Mouse (Mus musculus): ENCODE data around the gene Tcf7l1. TPM values are rescaled to one million over a fixed set of nuclear protein-coding genes. Genes with fewer than 3 reads are reported as not detected.
A peak's percentile ranks its signal among the peaks of the same experiment; 100 is the strongest.

Tcf7l1 gene
- total RNA-seq, 2 experiments from 2014 or later: 3.4 to 3.6 TPM

- no peak for DNase-seq (ENCODE audit: extremely low spot score in 1 of 2, low spot score in 2 of 2)
- intact Hi-C loops (cut with DNase I): no loop called here
Observed at GRCm38 (mm10) chr6:72752824-72753223, 36.2 kb downstream of the Tcf7l1 start.

- DNase-seq (ENCODE audit: extremely low spot score in 1 of 2, low spot score in 2 of 2): no peak
- intact Hi-C loops (cut with DNase I): no loop called here
Observed at GRCm38 (mm10) chr6:72751210-72751609, 37.8 kb downstream of the Tcf7l1 start.

DNA sequence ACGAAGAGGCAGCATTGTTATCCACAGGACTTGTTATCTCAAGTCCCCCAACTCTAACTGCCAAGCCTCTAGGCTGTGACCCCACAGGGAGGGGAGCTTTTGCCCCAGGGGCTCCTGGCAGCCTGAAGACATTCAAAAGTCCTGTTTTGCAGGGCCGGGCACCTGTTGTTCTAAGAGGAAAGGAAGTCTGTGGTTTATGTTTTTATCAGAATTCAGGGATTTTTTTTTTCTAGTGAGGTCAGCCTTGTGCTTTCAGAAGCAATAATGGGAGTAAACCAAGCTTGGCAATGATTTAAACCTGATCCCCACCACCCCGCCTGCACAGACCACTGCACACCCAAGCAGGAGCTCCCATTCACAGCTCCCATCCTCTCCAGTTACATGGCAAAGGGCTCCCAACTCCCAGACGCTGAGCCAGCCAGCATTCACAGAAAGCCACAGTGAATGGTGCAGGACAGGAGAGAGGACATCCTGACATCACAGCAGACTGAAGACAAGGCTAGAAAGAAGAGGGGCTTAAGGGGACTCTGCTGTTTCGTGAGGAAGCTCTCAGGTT lies 40.1 kb downstream of the Tcf7l1 start:
- intact Hi-C loops (cut with DNase I): no loop called here
- no peak for DNase-seq (ENCODE audit: extremely low spot score in 1 of 2, low spot score in 2 of 2)

DNA sequence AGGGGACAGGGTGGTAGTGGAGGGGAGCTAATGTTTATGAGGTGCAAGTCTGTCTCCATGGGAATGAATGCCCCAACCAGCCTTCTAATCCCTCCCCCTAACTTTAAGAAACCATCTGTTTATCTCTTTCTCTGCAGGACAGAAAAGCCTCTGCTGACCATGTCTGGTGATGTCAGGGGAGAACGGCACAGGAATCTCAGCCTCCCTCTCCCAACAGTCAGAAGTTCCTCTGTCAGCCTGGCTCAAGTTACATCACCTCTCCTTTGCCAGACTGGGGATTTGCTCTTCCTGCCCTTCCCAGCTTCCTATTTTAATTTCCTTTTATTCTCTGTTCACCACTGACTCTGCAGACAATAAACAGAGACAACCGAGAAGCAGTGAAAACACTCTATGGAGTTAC lies 40.6 kb downstream of the Tcf7l1 start:
- intact Hi-C loops (cut with DNase I): no loop called here
- no peak for DNase-seq (ENCODE audit: extremely low spot score in 1 of 2, low spot score in 2 of 2)

GRCm38 (mm10) chr6:72747814-72748213 lies 41.2 kb downstream of the Tcf7l1 start:
- intact Hi-C loops (cut with DNase I): no loop called here
- no peak for DNase-seq (ENCODE audit: extremely low spot score in 1 of 2, low spot score in 2 of 2)

- intact Hi-C loops (cut with DNase I): no loop called here
- DNase-seq (ENCODE audit: extremely low spot score in 1 of 2, low spot score in 2 of 2): no peak
Observed at GRCm38 (mm10) chr6:72747156-72747555, 41.9 kb downstream of the Tcf7l1 start.

GRCm38 (mm10) chr6:72745781-72746180 lies 43.3 kb downstream of the Tcf7l1 start:
- intact Hi-C loops (cut with DNase I): no loop called here
- DNase-seq (ENCODE audit: extremely low spot score in 1 of 2, low spot score in 2 of 2): no peak

DNA sequence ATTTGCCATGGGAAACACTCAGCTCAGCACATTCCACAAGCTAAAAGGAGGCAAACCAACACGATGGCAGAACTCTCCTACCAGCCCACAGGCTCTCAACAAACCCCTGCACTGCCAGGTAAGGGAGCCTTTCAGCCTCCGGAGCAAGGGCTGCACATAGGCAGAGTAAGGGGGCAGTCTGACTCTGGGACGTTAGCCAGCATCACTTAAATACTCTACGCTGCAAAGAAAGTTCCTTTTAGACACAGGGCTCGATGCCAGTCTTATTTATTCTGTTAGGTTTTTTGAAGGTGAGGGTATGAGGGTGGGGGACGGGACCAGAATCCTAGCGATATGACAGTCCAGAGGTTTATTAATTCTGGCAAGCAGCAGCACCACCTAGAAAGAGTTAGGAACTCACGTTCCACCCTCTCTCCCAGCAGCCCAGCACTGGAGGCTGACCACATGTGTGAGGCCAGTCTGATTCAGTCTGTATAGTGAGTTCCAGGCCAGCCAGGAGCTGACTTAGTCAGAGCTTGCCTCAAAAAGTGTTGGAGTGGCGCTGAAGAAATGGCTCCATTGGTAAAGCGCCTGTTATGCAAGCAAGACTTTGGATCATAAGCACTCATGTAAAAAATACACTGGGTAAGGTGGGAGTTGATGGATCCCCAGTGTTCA lies 44.8 kb downstream of the Tcf7l1 start:
- no peak for DNase-seq (ENCODE audit: extremely low spot score in 1 of 2, low spot score in 2 of 2)
- intact Hi-C loops (cut with DNase I): no loop called here

DNA sequence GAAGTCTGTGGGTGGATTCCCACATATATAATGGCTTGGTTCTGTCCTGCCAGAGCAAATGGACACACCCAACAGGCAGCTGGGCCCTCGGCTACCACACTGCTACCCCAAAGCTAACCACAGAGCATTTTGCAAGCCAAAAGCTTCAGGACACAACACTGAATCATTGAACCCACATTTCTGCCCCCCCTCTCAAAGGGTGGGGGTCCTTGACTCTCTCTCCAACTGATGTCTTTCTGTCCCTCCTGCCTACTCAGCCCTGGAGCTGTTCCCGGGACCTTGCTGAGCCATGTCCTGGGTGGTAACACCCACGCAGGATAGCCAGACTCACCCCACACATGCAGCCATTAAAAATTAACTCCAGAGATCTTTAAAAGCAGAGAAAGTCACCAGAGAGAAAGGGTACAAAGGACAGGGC lies 45.4 kb downstream of the Tcf7l1 start:
- no peak for DNase-seq (ENCODE audit: extremely low spot score in 1 of 2, low spot score in 2 of 2)
- intact Hi-C loops (cut with DNase I): no loop called here

DNA sequence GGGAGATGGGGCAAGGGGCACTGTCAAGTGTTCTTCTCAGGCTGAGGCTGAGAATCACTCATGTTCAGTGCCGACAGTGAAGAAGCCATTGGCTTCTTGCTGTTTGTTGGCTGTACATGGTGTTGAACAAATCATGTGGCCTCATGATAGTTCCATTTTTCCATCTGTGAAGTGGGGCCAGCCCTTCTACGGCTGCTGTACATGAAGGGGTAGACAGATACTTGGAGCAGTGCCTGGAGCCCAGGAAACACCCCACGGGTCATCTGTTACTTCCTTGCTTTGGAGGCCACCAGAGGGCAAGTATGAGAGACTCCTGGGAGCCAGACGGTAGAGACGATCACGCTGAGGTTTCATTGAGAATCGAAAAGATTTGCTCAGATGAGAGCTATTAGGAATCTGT lies 46.7 kb downstream of the Tcf7l1 start:
- intact Hi-C loops (cut with DNase I): no loop called here
- DNase-seq (ENCODE audit: extremely low spot score in 1 of 2, low spot score in 2 of 2): no peak

DNA sequence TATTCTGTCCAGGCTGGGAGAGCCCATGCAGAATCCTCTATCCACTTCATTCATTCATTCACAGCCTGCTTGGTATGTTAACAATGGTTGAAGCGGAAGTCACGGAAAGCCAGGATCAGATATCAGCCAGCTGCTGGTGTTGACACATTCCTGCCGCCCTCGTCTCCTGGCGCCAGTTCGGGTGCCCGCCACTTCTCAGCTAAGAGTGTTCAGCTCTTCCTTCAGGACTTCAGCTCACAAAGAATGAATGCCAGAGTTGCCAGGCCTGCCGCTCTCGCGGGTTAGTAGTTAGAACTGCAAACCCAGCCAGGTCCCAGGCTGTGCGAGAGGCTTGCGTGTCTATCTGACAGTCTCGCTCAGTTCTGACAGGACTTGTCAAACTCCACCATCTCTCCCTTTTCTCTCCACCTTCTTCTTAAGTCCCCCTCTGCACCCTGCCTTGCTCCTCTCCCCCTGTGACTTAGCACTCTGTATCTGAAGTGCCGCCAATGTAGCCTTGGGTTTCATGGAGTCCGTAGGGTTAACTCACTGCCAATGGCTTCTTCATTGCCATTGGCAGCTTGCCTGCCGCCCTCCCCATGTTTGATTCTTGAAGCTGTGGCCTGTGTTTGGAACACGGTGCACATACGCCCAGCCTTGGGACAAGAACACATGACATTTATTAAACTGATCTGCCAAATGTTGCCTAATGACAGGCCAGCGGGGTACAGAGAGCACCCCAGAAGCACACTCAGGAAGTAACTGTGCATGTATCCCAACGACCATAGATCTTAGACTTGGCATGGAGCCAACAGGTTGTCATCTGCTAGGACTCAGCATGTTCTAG lies 48.2 kb downstream of the Tcf7l1 start:
- intact Hi-C loops (cut with DNase I): no loop called here
- DNase-seq (ENCODE audit: extremely low spot score in 1 of 2, low spot score in 2 of 2): peak in 1 of 2 experiments; percentile 46

- no peak for DNase-seq (ENCODE audit: extremely low spot score in 1 of 2, low spot score in 2 of 2)
- intact Hi-C loops (cut with DNase I): no loop called here
Observed at GRCm38 (mm10) chr6:72736872-72737271, 52.2 kb downstream of the Tcf7l1 start.

- intact Hi-C loops (cut with DNase I): no loop called here
Observed at GRCm38 (mm10) chr6:72735206-72735605, 53.8 kb downstream of the Tcf7l1 start.

GRCm38 (mm10) chr6:72733375-72733774 lies 55.7 kb downstream of the Tcf7l1 start:
- DNase-seq (ENCODE audit: extremely low spot score in 1 of 2, low spot score in 2 of 2): no peak
- intact Hi-C loops (cut with DNase I): no loop called here

More at GRCm38 (mm10) chr6:72735206-72735605, 53.8 kb downstream of the Tcf7l1 start:
- DNase-seq (ENCODE audit: extremely low spot score in 1 of 2, low spot score in 2 of 2): no peak

GRCm38 (mm10) chr6:72732109-72732508 lies 56.9 kb downstream of the Tcf7l1 start:
- intact Hi-C loops (cut with DNase I): no loop called here
- DNase-seq (ENCODE audit: extremely low spot score in 1 of 2, low spot score in 2 of 2): no peak

GRCm38 (mm10) chr6:72730560-72730849 lies 58.5 kb downstream of the Tcf7l1 start:
- DNase-seq (ENCODE audit: extremely low spot score in 1 of 2, low spot score in 2 of 2): peak; percentile 51 to 58
- intact Hi-C loops (cut with DNase I): no loop called here

DNA sequence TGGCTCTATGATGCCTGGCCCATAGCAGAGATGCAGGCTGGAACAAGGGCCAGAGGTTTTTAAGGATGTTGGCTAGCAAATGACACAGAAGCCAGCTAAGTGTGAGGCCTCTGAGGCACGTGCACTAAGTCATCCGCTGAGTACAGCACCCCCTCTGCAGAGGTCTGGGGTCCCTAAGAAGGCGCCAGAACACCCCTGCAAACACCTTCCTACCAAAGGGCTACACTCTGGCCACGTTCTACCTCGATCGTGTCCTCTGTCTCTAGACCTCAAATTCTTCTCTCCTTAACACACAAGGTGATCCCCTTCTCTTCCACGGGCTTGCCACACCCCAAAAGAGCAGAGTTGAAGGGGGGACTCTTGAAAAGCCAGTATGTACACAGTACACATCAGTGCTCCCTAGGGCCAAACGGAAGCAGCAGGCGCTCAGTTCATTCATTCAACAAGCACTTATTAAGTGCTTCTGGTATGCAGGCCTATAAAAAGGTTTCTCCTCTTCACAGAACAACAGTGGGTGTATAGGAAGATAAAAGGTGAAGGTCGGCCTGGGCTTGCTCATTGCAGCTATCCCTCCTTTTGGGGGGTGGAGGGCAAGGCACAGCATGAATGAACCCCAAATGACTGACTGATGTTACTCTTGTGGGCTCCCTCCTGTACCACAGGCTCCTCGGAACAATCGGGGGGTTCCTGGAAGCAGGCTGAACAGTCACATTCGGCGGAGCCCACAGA lies 59.1 kb downstream of the Tcf7l1 start:
- DNase-seq (ENCODE audit: extremely low spot score in 1 of 2, low spot score in 2 of 2): no peak
- intact Hi-C loops (cut with DNase I): no loop called here

DNA sequence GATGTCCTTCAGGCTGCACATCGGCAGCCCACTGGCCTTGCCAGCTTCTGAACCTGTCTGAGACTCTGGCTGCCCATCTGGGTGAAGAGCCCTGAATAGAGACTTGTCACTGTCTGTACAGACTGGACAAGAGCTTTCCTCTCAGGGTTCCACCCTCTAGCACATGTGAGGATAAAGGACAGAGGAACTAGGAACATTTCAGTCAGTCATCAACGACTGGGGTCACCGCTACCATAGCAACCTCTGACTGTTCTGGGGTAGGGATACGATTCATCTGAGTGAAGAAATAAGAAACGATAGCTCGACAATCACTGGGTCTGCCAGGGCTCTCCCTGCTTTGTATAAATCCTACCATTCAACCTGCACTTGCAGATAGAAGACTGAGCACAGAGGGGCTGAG lies 61.2 kb downstream of the Tcf7l1 start:
- intact Hi-C loops (cut with DNase I): no loop called here
- DNase-seq (ENCODE audit: extremely low spot score in 1 of 2, low spot score in 2 of 2): no peak

GRCm38 (mm10) chr6:72724494-72725180 lies 64.4 kb downstream of the Tcf7l1 start:
- DNase-seq (ENCODE audit: extremely low spot score in 1 of 2, low spot score in 2 of 2): no peak
- intact Hi-C loops (cut with DNase I): no loop called here

Measured in left cerebral cortex, postnatal 10 days (tissue).